Mouse (Mus musculus) cortical plate, adult 2 months (tissue): Measurements from ENCODE around the gene Emid1.

Source experiments
- CTCF ChIP-seq: fragments of 200-500 bp; IDR thresholded peaks from 2 replicates; pipeline ENCODE4 v1.5.1; 2011; ENCODE audit warnings: mild to moderate bottlenecking, control low read depth, low read length; ENCODE audit not compliant: insufficient read depth; ENCODE audit errors: extremely low read depth
- POLR2A ChIP-seq: fragments of 200-500 bp; IDR thresholded peaks from 2 replicates; pipeline ENCODE4 v1.6.1; 2011; ENCODE audit warnings: mild to moderate bottlenecking, low read length, control low read depth; ENCODE audit not compliant: insufficient read depth; ENCODE audit errors: extremely low read depth

GRCm38 (mm10) chr11:5125713-5126112 is 26.3 kb downstream of the Emid1 start:
- TF ChIP-seq CTCF (no peak), POLR2A (no peak)
